Mouse (Mus musculus) cerebellum, adult 2 months (tissue): ENCODE measurements around the gene Ahcyl2.

Experiments used
- CTCF ChIP-seq: fragments of 200-500 bp; IDR thresholded peaks from 2 replicates; pipeline ENCODE4 v1.5.1; 2011; ENCODE audit warnings: low read depth, mild to moderate bottlenecking, control low read depth, low read length, moderate library complexity, borderline replicate concordance; ENCODE audit not compliant: insufficient read depth
- POLR2A ChIP-seq: fragments of 200-500 bp; IDR thresholded peaks from 2 replicates; pipeline ENCODE4 v1.6.1; 2011; ENCODE audit warnings: low read length, control low read depth, borderline replicate concordance; ENCODE audit not compliant: insufficient read depth

DNA sequence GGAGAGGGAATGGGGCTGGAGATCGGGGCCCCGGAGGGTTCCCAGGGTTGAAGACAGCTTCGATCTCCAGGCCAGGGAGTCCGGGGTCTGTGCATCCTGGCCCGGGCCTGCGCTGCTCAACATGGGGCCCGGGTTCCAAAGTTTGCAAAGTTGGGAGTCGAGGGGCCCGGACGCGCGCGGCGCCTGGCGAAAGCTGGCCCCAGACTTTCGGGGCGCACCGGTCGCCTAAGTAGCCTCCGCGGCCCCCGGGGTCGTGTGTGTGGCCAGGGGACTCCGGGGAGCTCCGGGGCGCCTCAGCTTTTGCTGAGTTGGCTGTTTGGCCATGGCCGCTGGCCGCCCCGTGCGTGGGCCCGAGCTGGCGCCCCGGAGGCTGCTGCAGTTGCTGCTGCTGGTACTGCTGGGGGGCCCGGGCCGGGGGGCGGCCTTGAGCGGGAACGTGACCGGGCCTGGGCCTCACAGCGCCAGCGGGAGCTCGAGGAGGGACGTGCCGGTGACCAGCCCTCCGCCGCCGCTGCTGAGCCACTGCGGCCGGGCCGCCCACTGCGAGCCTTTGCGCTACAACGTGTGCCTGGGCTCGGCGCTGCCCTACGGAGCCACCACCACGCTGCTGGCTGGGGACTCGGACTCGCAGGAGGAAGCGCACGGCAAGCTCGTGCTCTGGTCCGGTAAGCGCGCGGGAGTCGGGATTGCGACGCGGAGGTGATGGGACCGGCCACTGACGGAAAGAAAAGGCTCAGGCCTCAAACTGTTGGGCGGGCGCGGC is 31.9 kb upstream of the Ahcyl2 start:
- no peak for TF ChIP-seq CTCF
- no peak for TF ChIP-seq POLR2A
